Mouse (Mus musculus) bone marrow macrophage, adult 2 months (primary cell): ENCODE results near the gene Rasgef1c.

Experiments
- CTCF ChIP-seq: IDR thresholded peaks from 2 replicates; pipeline ENCODE4 v1.5.1; 2012; ENCODE audit warnings: low read depth, mild to moderate bottlenecking, low read length, moderate library complexity
- POLR2A ChIP-seq: IDR thresholded peaks from 2 replicates; pipeline ENCODE4 v1.6.1; 2012; ENCODE audit warnings: mild to moderate bottlenecking, low read depth, low read length, borderline replicate concordance

- TF ChIP-seq POLR2A, result no peak
- no peak for TF ChIP-seq CTCF
These were observed 17.7 kb downstream of the Rasgef1c start for GRCm38 (mm10) chr11:49919304-49919703.
